Mouse (Mus musculus) kidney, postnatal 4 days (tissue): Measurements from ENCODE around the gene Ufsp1.
A peak's percentile ranks its signal among the peaks of the same experiment; 100 is the strongest.

Experiments used
- DNase-seq, 2 experiments: peaks; one replicate each; pipeline ENCODE4 v3.0.0; 2021; ENCODE audit warnings: mixed read lengths in 2 of 2

The Ufsp1 gene

DNA sequence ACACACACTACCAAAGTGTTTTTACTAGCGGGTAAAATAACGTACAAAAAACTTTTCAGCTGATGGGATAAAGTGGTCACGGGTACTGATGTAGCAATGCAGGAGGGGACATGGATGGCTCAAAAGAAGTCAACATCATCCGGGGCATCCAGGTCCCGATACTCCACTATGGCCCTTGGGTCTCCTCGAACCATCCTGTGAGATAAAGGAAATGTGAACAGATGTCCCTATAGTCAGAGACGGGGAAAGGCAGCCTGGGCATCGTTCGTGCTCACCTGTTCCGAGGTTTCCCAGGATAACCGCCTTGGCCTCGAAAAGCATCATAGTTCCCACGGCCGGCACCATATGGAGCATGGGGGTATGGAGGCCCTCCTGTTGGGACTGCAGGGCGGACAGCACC lies 1.3 kb downstream of the Ufsp1 start:
- DNase-seq = no peak

DNA sequence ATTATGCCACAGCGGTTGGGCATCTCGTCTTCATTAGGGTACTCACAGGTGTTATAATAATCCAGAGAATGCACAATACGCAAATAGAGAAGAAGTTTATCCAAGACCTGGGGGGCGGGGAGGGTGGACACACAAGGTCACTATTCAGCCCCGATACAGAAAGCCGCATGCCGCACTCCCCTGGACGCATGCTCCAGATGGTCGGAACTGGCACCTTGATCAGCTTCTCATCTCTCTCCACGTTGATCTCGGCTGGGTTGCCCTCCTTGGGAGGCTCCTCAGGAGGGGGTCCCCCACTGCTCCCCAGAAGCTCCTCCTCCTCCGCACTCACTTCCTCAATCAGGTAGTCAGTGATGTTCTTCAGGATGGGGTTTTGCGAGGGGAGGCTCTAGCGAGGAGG lies 2.7 kb downstream of the Ufsp1 start:
- DNase-seq = no peak

DNA sequence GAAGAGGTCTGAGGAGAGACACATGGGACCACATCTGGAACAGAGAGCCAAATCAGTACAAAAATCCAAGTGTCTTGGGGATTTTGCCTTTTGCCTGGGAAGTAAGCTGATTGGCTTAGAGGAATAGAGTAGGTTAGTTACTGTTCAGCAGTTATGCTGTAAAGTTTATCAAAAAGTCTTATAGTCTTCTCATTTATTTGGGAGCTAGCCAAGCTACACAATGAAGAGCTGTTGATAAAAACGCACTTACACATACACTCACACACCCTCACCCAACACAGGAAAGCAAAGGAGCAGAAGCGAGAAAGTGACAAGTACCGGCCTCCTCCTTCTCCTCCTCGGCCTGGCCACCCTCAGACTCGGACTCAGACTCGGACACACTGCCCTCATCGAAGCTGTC lies 4.8 kb downstream of the Ufsp1 start:
- no peak for DNase-seq

DNA sequence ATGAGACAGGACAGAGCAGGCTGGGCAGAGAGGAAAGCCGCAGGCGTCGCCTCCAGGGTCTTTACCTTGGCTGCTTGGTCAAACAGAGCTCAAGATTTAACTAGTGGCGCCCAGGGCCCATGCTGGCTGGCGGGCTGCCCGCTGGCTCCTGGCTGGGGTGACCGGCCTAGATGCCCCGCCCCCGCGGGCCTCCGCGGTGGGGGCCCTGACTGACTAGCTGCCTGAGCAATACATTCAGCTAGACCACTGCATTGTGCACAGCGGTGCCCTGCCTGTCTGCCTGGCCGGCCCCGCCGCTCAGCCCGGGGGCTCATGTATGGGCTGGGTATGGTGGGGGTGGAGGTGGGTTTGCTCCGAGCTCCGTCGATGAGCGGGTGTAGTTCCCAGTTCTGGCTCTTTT lies 6.8 kb downstream of the Ufsp1 start:
- peak in 1 of 2 experiments; percentile 49 for DNase-seq

DNA sequence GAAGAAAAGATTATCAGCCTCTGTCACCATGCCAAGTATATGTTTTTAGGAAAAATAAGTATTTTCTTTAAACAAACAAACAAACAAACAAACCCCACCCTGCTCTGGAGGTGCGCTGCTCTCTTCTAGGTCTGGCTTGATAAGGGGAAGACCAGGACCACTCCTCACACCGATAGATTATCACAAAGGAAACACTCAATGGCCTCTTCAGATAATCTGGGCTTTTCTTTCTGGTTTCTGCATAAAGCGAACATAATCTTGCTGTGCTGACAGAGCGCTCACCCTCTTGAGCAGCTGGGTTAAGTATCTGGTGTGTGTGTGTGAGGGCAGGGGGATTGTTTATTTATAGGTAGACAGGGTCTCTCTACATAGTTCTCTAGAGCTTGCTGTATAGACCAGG lies 9.2 kb downstream of the Ufsp1 start:
- DNase-seq = no peak

DNA sequence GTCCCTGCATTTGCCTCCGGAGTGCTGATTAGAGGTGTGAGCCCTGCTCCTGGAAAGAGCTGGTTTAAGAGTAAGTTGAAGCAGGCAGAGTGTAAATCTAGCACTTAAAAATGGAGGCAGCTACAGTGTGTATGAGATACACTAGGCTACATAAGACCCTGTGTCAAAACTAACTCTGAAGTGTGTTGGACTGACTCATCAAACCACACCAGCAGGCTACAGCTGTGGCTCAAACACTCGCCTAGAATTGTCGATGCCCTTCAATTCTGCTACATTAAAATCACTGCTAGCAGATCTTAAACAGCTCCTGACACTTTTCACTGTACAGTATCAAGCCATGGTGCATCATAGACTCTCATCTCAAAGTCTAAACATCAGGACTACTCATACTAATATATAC lies 9.7 kb downstream of the Ufsp1 start:
- DNase-seq = no peak

DNA sequence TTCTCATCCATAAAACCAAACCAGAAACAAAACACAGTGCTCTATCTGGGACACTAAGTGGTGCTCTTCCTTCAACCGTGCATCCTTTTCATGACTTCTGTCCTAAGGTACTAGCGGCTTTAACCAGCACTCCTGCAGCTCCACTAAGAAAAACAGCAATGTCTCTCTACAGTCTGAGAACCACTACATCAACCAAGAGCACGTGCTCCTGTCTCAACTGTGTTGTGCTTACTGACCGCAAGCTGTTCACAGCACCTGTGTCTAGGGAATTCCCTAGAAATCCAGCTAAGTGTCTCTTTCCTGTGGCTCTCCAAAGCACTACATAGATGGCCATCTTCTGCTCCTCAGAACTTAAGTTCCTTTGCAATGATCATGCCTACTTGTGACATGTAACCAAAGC lies 10.4 kb downstream of the Ufsp1 start:
- no peak for DNase-seq

DNA sequence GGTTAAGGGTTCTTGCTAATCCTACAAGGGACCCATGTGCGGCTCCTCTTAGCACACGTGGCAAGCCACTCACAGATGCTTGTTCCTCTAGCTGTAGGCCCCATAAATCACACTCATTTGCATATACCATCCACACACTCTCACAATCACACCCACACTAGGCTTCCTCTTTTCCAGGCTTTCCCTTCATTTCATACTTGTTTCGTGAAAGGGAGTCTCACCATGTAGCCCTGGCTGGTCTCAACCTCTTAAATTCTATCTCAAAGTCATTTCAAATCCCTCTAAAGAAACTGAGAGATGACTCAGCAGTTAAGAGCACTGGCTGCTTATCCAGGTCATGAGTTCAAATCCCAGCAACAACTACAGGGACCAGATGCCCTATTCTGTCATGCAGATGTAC lies 11.4 kb downstream of the Ufsp1 start:
- no peak for DNase-seq

DNA sequence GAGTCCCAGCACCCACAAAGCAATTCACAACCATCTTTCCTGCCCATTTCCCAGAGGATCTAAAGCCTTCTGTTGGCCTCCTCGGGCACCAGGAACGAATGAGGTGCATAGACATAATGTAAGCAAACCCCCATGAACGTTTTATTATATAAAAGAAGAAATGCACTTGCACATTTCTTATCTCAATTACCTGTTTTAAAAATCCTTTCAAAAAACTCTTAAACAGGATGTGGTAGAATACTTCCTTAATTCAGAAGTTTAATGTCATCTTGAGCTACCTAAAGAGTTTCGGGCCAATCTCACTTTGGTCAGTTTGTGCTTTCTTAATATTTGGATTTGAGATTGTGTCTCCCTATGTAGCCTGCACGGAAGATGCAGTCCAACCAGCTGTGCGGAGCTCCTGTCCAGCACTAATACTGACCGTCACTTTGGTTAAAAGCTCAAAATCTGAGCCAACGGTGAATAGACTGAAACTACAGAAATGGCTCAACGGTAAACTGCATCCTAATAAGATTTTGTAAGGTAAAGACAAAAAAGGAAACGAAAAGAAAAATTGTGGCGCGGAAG lies 12.1 kb downstream of the Ufsp1 start:
- DNase-seq = no peak

DNA sequence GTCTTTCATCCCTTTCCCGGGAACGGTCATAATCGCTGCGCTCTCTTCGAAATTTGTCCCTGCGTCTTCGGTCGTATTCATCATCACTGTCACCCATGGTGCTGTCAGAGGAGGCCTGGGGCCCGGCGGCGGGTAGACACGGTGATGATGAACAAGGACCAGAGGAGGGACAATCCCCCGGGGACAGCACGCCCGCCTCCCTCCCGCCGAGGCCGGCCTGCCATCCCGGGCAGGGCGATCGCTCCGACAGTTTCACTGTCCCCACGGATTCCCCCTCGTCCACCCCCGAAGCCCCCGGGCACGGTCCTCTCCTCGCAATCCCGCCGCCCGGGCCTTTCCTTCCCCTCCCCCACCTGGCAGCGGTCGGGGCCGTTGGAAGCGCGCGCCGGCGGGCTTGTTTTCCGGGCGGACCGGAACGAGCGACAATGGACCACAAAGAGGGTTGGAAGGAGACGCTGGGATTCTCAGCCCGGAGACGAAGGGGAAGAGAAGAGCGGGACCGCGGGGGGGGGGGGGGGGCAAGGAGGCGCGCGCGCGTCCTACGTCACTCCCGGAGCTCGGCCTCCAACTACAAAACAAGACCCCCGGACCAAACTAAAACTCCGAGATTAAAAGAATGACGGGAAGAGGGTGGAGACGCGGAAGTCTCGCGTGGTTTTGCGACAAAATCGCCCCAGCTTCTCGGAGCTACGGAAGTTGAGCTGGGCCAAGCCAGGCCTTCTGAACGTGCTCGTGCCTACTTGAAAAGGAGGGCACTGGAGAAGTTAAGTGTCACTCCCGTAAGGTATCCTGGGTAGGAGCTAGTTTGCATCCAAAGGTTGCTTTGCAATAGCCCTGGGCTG lies 12.9 kb downstream of the Ufsp1 start, which contains the start of gene Srrt:
TSS of gene Srrt (minus strand) at position 604 of the 842 bp plus-strand sequence.
- DNase-seq = peak; percentile 93 to 96

DNA sequence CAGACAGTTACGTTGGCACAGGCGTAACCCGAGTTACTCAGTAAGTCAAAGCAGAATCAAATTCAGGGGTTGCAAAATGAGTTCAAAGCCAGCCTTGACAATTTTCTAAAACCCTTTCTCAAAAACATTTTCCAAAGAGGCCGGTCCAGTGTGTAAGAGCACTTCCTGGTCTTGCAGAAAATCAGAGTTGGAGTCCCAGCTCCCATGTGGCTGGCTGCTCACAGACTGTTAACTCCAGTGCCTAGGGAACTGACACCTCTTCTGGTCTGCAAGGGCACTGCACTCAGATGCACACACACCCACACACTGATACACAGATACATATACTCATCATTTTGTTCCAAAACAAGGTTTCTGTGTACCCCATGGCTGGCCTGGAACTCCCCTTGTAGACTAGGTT lies 13.9 kb downstream of the Ufsp1 start:
- DNase-seq = no peak

DNA sequence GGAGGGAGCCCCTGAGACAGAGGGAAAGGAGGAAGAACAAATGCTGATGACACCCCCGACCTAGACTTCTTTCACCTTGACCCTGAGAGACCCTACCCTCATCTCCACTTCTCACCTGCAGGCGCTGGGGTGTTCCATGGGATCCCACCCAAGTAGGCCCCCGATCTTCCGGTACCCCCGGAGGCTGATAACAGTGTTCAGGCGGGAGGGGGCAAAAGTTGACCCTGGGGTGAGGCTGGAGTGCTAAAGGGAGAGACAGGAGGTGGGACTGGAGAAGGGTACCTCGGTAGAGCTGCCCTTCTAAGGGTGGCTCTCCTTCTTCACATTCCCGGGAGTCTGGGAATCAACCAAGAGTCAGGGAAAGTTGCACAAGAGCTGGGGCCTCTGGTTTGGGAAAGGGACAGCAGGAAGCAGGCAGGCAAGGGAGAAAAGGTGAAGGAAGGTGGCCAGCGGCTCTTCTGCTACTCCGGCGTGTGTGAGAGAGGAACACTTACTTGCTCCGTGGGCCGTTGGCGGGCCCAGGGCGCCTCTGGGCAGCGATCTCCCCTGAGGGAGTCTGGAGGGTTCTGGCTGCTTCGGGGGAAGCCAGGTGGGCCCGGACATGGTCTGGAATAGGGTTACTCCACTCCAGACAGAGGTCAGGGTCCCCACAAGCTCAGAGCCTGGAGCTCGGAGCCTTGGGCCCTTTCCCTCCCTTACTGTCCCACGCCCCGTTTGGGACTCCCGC lies 19.2 kb downstream of the Ufsp1 start:
- no peak for DNase-seq

DNA sequence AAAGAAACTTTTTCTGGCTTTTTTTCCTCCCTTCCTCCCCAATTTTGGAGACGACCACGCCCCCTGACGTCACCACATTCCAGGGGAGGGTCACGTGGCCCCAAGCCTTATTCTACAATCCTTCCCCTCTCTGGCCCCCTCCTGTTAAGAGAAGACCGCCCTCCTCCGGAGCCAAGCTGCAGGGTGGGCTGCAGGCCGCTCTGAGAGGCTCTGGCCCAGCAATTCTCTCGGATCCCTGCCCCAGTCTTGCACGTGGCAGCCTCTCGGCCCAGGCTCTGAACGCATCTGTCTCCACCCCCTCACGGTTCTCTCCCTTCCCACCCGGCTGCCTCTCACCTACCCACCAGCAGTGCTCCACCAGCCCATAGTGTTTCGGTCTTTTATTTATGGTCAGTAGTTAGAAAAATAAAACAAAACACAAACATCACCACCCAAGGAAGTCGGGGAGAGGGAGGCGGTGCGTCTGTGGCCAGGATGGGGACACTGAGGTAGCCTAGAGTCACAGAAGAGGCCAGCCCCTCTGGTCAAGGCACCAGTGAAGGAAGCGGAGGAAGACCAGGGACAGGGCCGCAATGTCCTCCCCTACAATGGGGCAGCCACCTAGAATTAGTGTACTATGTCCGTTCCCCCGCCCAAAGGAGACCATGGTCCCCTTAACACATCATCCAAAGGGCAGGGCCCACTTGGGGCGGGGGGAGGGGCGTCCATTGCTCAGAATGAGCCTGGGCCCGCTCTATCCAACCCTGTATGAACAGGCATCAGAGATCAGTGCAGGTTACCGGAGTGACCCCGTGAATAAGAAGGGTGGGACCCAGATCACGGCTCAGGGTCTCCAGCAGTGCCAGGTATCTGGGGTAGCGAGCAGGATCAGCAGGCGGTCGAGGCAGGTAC lies 20.0 kb downstream of the Ufsp1 start, which contains the start of gene Trip6:
TSS of gene Trip6 (minus strand) at position 212 of the 891 bp plus-strand sequence.
- peak; percentile 97 to 98 for DNase-seq

DNA sequence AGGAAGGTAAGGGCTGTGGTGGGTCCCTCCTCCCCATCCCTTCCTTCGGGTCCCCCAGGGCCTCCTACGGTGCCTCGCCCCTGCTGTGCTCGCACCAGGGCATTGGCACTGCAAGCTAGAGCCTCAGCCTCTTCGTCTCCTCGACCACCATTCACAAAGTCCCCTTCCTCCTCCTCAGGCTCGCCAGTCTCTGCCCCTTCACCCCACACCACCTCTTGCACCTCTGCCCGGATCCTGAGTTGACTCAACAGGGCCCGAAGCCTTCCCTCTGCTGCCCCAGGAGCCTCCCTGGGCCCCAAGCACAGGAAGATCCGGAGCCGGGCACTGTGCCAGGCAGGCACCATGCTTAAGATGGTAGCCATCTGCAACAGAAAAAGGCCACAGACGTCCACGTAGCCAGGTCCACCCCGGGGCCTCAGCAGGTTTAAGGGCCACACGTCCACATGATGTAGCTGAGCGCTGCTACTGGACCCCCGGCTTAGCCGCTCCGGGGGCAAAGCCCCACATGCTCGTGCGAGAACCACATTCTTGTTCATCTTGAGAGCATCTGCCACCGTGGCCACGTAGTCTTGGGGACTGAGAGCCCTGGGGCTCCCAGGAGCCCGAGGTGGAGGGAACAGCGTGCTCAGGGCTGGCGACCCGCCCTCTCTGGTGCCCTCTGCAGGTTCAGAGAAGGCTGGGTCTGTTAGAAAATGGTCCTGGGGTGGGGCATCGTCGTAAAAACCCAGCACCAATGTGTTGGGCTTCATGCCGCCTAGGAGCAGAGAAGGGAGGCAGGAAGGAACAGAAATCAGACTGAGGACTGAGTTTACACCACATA lies 20.9 kb downstream of the Ufsp1 start:
- peak; percentile 57 to 73 for DNase-seq

DNA sequence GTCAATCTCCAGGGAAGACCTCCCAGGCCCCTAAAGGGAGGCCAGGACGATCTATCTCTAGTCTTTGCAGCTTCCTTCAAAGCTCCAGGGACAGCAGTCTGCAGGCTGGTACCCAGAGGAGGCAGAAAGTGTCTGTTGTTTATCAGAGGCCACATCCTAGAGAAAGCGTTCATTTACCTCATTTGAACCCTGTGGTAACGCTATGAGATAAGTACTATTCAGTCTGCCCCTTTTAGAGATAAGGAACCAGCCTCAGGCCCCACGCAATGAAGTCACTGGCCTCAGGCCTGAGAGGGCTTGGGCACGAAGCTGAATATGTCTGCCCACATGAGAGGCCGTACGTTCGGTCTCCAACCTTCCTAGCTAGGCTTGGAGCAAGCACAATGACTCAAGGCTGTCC lies 22.9 kb downstream of the Ufsp1 start:
- no peak for DNase-seq

DNA sequence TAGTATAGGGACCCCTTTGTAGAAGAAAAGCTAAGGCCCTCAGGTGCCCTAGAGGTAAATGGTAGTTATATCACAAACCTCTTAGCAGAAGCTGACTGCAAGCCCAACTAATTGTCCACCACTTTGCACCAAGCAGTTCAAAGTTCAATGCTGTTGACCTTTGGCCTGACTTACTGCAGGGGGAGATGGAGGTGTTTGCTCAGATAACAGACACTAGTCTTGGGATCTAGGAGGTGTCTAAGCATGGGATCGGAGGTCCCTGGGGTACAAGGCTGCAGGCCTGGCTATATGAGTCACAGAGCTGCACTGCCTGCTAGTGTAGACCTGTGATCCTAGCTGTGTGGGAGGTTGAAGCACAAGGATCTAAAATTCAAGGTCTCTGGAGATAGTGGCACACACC lies 24.1 kb downstream of the Ufsp1 start:
- DNase-seq = peak in 1 of 2 experiments; percentile 16

DNA sequence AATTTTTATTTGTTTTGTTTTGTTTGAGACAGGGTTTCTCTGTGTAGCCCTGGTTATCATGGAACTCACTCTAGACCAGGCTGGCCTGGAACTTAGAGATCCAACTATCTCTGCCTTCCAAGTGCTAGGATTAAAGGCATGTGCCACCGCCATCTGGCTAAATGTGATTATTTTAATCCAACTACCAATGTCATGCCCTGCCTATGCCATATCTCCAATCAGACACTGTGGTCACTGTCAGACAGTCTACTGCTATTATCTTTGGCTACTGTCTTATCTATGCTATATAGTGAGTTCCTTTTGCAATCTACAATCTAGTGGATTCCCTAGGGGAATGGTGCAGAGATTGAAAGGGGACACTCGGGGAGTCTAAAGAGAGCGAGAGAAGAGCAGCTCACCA lies 26.6 kb downstream of the Ufsp1 start:
- DNase-seq = no peak

DNA sequence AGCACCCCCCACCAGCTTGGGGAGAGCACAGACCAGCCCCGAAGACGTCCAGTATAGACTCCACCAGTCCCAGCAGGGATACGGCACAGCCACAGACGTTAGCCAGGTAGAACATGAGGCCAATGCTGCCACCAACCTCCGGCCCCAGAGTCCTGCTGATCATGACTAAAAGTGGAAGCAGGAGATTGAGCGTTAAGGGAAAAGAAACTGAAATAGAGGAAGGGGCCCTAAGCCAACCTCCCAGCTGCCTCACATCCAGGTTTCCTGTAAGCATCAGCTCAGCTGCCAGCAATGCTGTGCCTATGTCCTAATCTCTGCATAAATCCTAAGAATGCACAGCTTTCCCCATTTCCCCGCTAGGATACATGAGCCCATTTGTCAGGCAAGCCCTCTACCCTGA lies 36.5 kb downstream of the Ufsp1 start:
- no peak for DNase-seq

DNA sequence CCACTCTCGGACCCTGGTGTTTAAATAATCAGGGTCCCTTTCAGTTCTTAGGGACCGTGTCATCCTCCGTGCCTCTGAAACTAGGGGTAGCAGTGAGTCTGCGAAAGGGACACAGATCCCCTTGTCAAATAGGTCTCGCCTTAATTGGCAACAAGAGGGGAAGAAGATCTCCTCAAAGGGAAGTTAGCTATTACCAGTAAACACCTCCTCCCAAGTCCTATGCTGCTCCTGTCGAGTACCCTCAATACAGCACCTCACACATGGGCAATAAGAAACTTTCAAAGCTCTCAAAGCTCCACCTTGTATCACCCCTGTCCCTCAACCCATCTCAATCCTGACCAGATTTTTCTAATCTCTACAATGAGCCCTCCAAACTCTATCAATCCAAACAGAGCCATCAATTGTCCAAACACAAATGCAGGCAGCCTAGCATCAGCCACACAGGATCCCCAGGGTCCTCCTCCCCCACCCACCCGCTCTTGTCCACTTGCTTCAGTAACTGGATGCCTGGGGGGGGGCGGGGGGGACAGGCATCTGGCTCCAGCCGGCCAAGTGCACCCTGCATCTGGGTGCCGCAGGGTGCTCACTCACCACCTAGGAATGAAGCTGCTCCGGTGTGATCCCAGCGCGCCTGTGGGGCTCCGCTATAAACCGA lies 38.6 kb downstream of the Ufsp1 start:
- DNase-seq = no peak

DNA sequence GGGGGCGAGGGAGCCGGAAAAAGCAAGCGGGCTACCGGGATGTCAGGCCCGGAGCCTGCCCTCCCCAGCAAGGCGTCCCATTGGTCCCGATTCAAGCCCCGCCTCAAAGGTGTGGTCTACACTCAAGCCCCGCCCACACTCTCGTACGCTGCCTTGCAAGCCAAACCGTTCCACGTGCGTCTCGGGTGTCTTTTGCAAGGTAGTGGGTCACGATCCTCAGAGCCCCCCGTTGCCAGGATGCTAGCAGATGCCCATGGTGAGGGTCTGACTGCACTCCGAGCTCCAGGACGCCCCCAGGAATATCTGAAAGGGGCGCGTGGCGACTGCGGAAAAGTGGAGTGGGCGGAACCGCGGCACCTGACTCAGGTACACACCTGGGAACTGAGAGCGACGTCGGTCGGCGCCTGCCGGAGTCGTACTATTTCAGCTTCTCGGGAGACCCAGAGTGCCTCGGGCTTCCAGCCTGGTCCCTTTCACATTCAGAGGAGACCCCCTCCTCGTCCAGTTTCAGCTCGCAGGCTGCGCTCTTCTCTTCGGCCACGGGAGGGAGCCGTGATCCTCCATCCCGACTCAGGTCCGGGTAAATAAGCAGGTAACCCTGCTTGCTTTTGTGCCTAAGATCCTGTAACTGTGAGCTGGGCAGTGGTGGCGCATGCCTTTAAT lies 39.2 kb downstream of the Ufsp1 start, which contains the start of gene Slc12a9:
TSS of gene Slc12a9 (minus strand) at position 86 of the 663 bp plus-strand sequence.
- DNase-seq = peak; percentile 98

DNA sequence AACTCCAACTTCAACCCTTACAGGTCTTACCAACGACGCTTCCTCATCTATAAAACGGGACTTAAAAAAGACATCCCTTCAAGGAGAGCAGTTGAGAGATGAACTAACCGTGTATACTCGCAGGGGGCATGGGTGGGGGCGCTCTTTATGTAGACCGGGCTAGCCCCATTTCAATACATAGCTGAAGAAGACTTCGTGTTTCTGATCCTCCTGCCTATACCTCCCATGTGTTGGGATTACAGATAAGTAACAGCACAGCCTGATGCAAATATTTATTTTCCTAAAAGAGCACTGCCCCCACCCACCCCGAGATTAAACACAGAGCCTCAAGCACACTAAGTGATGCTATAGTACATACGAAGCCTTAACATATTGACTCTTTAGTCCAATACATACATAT lies 39.9 kb downstream of the Ufsp1 start:
- DNase-seq = no peak
